Mouse (Mus musculus): Measurements from ENCODE around the gene Ankrd28. TPM values are rescaled to one million over a fixed set of nuclear protein-coding genes. Genes with fewer than 3 reads are reported as not detected.
"Not testable (repeated sequence)": the region's sequence is repeated elsewhere in the genome, so short reads cannot be mapped to it uniquely, and the experiment has no call there.

Gene Ankrd28
- polyA plus RNA-seq, 1 experiment from 2014 or later: 7.5 TPM

DNA sequence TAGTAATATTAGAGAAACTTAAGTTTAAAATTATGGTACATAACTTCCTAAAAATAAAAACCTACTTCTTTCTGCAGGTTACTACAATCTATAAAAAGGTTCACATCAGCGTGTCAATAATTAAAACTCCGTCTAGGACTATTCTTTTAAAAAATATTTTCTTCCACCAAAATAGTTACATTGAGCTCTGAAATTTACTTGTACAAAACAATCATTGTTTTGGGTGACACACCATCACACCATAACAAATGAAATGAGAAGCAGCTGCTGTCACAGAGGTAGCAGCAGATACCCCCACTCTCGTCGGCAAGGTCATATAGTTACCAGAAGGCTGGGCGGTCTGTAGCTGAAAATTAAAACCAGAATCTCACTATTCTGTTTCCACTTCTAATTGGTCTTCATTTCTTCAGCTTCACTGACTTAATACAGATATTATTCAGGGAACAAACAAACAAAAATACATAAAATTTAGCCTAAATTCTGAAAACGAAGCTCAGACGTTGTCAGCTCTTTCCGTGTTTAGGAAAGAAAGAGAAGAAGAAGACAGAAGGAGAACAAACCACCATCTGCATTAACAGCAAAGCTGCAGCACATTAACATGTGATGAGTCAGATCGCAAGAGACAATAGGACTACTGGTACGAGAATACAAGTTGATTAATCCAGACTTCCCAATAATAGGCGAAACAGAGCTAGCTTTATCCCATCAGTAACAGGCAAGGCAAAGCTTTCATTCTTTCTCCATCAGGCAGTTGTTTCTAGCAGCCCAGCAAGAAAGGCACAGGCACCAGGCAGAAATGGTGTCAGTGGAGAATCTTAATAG lies 49.8 kb downstream of the Ankrd28 start:
- no peak for ATAC-seq (ENCODE audit: low FRiP score, low TSS enrichment)
- no peaks in the 10 kb centered on the region for H3K36me3 ChIP-seq (ENCODE audit: insufficient read depth, low read length)
- H3K9me3 ChIP-seq (ENCODE audit: low read length): no peaks in the 10 kb centered on the region
- peaks cover 18% of the 10 kb centered on the region for H3K4me1 ChIP-seq (ENCODE audit: insufficient read depth, low read length)
- H3K4me3 ChIP-seq (ENCODE audit: low read length): peak overlapping the region; percentile 7
- H3K4me2 ChIP-seq (replicated peaks; ENCODE audit: low read depth, low read length): no peak overlapping the region
- H3K9ac ChIP-seq (replicated peaks; ENCODE audit: low read length): no peak overlapping the region
- no peaks in the 10 kb centered on the region for H3K27me3 ChIP-seq (ENCODE audit: insufficient read depth, low read length)
- peak overlapping the region; percentile 31; the same call in 1 of the 2 replicates for H3K27ac ChIP-seq (ENCODE audit: low read length)
- WGBS: 66% methylated on average over 11 of the region's 11 CpGs

- no peaks in the 10 kb centered on the region for H3K36me3 ChIP-seq (ENCODE audit: insufficient read depth, low read length)
- WGBS: 77% methylated on average over 4 of the region's 4 CpGs
- no peaks in the 10 kb centered on the region for H3K9me3 ChIP-seq (ENCODE audit: low read length)
- H3K4me2 ChIP-seq (replicated peaks; ENCODE audit: low read depth, low read length): no peak overlapping the region
- ATAC-seq (ENCODE audit: low FRiP score, low TSS enrichment): no peak
- H3K27ac ChIP-seq (ENCODE audit: low read length): no peak overlapping the region
- no peak overlapping the region for H3K9ac ChIP-seq (replicated peaks; ENCODE audit: low read length)
- no peaks in the 10 kb centered on the region for H3K4me1 ChIP-seq (ENCODE audit: insufficient read depth, low read length)
- no peaks in the 10 kb centered on the region for H3K27me3 ChIP-seq (ENCODE audit: insufficient read depth, low read length)
- no peak overlapping the region for H3K4me3 ChIP-seq (ENCODE audit: low read length)
Observed at GRCm38 (mm10) chr14:31773518-31773917, 56.9 kb downstream of the Ankrd28 start.

GRCm38 (mm10) chr14:31772251-31772650 lies 58.2 kb downstream of the Ankrd28 start:
- Histone ChIP-seq H3K27ac (ENCODE audit: low read length) (no peak overlapping the region), H3K9me3 (ENCODE audit: low read length) (no peaks in the 10 kb centered on the region), H3K9ac (replicated peaks; ENCODE audit: low read length) (no peak overlapping the region), H3K4me1 (ENCODE audit: insufficient read depth, low read length) (no peaks in the 10 kb centered on the region), H3K36me3 (ENCODE audit: insufficient read depth, low read length) (no peaks in the 10 kb centered on the region), H3K27me3 (ENCODE audit: insufficient read depth, low read length) (no peaks in the 10 kb centered on the region), H3K4me3 (ENCODE audit: low read length) (no peak overlapping the region), H3K4me2 (replicated peaks; ENCODE audit: low read depth, low read length) (no peak overlapping the region)
- no peak for ATAC-seq (ENCODE audit: low FRiP score, low TSS enrichment)

GRCm38 (mm10) chr14:31768531-31768930 lies 61.9 kb downstream of the Ankrd28 start:
- no peak overlapping the region for H3K9ac ChIP-seq (replicated peaks; ENCODE audit: low read length)
- H3K4me1 ChIP-seq (ENCODE audit: insufficient read depth, low read length): no peaks in the 10 kb centered on the region
- H3K4me2 ChIP-seq (replicated peaks; ENCODE audit: low read depth, low read length): no peak overlapping the region
- H3K9me3 ChIP-seq (ENCODE audit: low read length): no peaks in the 10 kb centered on the region
- H3K27ac ChIP-seq (ENCODE audit: low read length): no peak overlapping the region
- no peak overlapping the region for H3K4me3 ChIP-seq (ENCODE audit: low read length)
- no peaks in the 10 kb centered on the region for H3K36me3 ChIP-seq (ENCODE audit: insufficient read depth, low read length)
- no peaks in the 10 kb centered on the region for H3K27me3 ChIP-seq (ENCODE audit: insufficient read depth, low read length)
- no peak for ATAC-seq (ENCODE audit: low FRiP score, low TSS enrichment)
- 83% methylated on average over 3 of the region's 3 CpGs for WGBS

DNA sequence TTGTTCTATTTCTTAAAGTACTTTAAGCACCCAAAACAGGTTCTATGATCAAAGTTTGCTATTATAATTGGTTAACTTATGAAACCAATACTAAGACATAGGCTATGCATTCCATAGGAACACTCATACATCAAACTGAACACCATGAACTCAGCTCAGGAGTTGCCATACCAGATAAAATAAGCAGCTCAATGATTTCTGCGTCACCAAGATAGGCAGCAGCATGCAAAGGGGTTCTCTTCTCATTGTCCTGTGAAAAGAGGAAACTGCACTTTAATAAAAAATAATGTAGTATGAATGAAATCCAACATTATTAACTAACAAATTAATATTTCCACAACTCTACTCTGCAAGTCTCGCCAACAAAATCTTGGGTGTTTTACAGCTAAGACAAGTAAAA lies 66.4 kb downstream of the Ankrd28 start:
- Histone ChIP-seq H3K36me3 (ENCODE audit: insufficient read depth, low read length) (0 out of 2 replicates have a peak, but pooled peaks cover 3% of the 10 kb centered on the region), H3K4me2 (replicated peaks; ENCODE audit: low read depth, low read length) (no peak overlapping the region), H3K4me3 (ENCODE audit: low read length) (no peak overlapping the region), H3K27me3 (ENCODE audit: insufficient read depth, low read length) (no peaks in the 10 kb centered on the region), H3K9ac (replicated peaks; ENCODE audit: low read length) (no peak overlapping the region), H3K27ac (ENCODE audit: low read length) (no peak overlapping the region), H3K4me1 (ENCODE audit: insufficient read depth, low read length) (no peaks in the 10 kb centered on the region), H3K9me3 (ENCODE audit: low read length) (no peaks in the 10 kb centered on the region)
- ATAC-seq (ENCODE audit: low FRiP score, low TSS enrichment): no peak
- 95% methylated on average over 2 of the region's 2 CpGs for WGBS

DNA sequence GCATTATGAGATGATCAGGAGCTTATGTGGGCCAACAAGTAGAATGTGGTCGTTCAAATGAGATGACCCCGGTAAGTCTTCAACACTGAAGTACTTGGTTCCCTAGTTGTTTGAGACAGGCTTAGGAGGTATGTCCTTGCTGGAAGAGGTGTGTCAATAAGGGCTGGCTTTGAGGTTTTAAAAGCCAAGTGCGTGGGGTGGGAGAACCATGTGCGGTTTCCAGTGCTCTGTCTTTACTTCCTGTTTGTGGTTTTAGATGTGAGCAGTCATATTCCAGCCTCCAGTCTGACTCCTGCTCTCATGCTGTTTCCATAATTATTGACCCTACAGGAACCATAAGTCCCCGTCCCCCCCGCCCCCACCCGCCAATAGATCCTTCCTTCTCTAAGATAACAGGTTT lies 68.7 kb downstream of the Ankrd28 start:
- no peaks in the 10 kb centered on the region for H3K27me3 ChIP-seq (ENCODE audit: insufficient read depth, low read length)
- 0 out of 2 replicates have a peak, but pooled peaks cover 3% of the 10 kb centered on the region for H3K36me3 ChIP-seq (ENCODE audit: insufficient read depth, low read length)
- no peak for ATAC-seq (ENCODE audit: low FRiP score, low TSS enrichment)
- no peak overlapping the region for H3K4me3 ChIP-seq (ENCODE audit: low read length)
- H3K9me3 ChIP-seq (ENCODE audit: low read length): no peaks in the 10 kb centered on the region
- no peaks in the 10 kb centered on the region for H3K4me1 ChIP-seq (ENCODE audit: insufficient read depth, low read length)
- 89% methylated on average over 7 of the region's 7 CpGs for WGBS
- no peak overlapping the region for H3K4me2 ChIP-seq (replicated peaks; ENCODE audit: low read depth, low read length)
- no peak overlapping the region for H3K27ac ChIP-seq (ENCODE audit: low read length)
- H3K9ac ChIP-seq (replicated peaks; ENCODE audit: low read length): no peak overlapping the region

DNA sequence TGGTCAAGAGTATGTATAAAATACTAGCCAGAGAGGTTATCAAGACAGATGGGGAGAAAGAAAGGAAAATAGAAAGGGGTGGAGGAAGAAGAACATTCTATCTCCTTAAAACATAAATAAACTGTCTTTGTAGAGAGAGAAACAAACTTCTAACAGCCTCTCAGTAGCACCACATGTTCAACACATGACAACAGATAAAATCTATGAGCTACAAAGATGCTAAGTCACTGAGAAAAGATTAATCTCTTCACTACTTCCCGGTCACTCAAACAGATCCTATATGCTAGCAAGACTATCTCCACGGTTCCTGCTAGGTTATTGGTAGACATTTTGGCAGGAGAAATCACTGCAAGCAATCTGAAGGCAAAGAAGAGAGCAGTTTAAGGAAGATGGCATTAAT lies 71.3 kb downstream of the Ankrd28 start:
- no peak overlapping the region for H3K9ac ChIP-seq (replicated peaks; ENCODE audit: low read length)
- no peak overlapping the region for H3K27ac ChIP-seq (ENCODE audit: low read length)
- no peak for ATAC-seq (ENCODE audit: low FRiP score, low TSS enrichment)
- H3K4me2 ChIP-seq (replicated peaks; ENCODE audit: low read depth, low read length): no peak overlapping the region
- 0 out of 2 replicates have a peak, but pooled peaks cover 3% of the 10 kb centered on the region for H3K36me3 ChIP-seq (ENCODE audit: insufficient read depth, low read length)
- H3K27me3 ChIP-seq (ENCODE audit: insufficient read depth, low read length): no peaks in the 10 kb centered on the region
- no peaks in the 10 kb centered on the region for H3K4me1 ChIP-seq (ENCODE audit: insufficient read depth, low read length)
- 83% methylated on average over 2 of the region's 2 CpGs for WGBS
- no peak overlapping the region for H3K4me3 ChIP-seq (ENCODE audit: low read length)
- H3K9me3 ChIP-seq (ENCODE audit: low read length): no peaks in the 10 kb centered on the region

- H3K27ac ChIP-seq (ENCODE audit: low read length): not testable (repeated sequence)
Observed at GRCm38 (mm10) chr14:31758410-31758809, 72.0 kb downstream of the Ankrd28 start.

DNA sequence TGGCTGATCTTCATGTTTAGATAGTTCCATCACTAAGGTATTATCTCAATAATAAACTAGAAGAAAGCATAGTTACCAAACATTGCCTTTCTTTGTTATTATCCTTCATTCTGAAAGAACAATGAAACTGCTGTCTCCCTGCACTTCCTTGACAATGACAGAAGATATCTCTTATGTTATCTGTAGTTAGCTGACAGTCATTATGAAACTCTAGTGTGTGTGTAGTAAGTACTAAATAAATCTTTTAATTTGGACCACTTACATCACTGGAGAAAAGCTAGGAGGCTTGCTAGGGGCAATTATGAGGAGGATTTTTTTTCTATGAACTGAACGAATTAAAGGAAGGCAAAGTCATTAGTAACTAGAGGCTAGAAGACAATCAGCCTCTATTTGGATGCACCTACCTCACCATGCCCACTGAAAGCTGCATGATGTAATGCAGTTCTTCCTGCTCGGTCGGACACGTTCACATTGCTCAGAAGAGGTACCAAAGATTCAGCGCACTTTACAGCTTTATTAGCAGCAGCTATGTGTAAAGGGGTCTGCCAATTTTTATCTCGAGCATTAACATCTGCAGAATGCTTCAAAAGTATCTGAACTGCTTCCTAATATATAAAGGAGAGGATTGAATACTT lies 82.1 kb downstream of the Ankrd28 start:
- Histone ChIP-seq H3K9ac (replicated peaks; ENCODE audit: low read length) (no peak overlapping the region), H3K4me1 (ENCODE audit: insufficient read depth, low read length) (no peaks in the 10 kb centered on the region), H3K9me3 (ENCODE audit: low read length) (no peaks in the 10 kb centered on the region), H3K36me3 (ENCODE audit: insufficient read depth, low read length) (peaks cover 12% of the 10 kb centered on the region; the same call in 1 of the 2 replicates), H3K27me3 (ENCODE audit: insufficient read depth, low read length) (no peaks in the 10 kb centered on the region), H3K4me2 (replicated peaks; ENCODE audit: low read depth, low read length) (no peak overlapping the region), H3K27ac (ENCODE audit: low read length) (no peak overlapping the region), H3K4me3 (ENCODE audit: low read length) (no peak overlapping the region)
- ATAC-seq (ENCODE audit: low FRiP score, low TSS enrichment): no peak
- 82% methylated on average over 6 of the region's 6 CpGs for WGBS

More at GRCm38 (mm10) chr14:31758410-31758809, 72.0 kb downstream of the Ankrd28 start:
- H3K9ac ChIP-seq (replicated peaks; ENCODE audit: low read length); ATAC-seq (ENCODE audit: low FRiP score, low TSS enrichment); H3K36me3 ChIP-seq (ENCODE audit: insufficient read depth, low read length); H3K27me3 ChIP-seq (ENCODE audit: insufficient read depth, low read length); H3K9me3 ChIP-seq (ENCODE audit: low read length); H3K4me3 ChIP-seq (ENCODE audit: low read length); H3K4me1 ChIP-seq (ENCODE audit: insufficient read depth, low read length); H3K4me2 ChIP-seq (replicated peaks; ENCODE audit: low read depth, low read length): not testable (repeated sequence)
- 94% methylated on average over 3 of the region's 3 CpGs for WGBS

DNA sequence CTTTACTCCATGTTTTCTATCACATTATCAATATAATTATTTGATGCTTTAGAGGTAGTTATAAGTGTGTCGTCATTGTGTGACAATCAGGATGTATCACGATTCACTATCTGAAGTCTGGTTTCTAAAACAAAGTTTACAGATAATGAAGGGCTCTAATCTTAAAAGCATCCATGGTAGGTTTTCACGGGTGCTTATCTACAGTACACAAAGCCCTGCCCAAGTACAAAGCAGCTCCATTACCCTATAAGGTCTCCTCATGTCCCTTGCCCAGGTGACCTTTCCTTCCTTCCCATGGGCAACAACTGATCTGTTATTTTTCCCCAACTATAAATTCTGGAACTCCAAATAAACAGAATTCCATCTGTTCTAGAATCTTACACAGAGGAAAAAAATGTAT lies 87.9 kb downstream of the Ankrd28 start:
- Histone ChIP-seq H3K9ac (replicated peaks; ENCODE audit: low read length) (no peak overlapping the region), H3K27me3 (ENCODE audit: insufficient read depth, low read length) (no peaks in the 10 kb centered on the region), H3K4me3 (ENCODE audit: low read length) (no peak overlapping the region), H3K4me2 (replicated peaks; ENCODE audit: low read depth, low read length) (no peak overlapping the region), H3K9me3 (ENCODE audit: low read length) (no peaks in the 10 kb centered on the region), H3K27ac (ENCODE audit: low read length) (no peak overlapping the region), H3K36me3 (ENCODE audit: insufficient read depth, low read length) (peaks cover 8% of the 10 kb centered on the region; the same call in 1 of the 2 replicates), H3K4me1 (ENCODE audit: insufficient read depth, low read length) (no peaks in the 10 kb centered on the region)
- ATAC-seq (ENCODE audit: low FRiP score, low TSS enrichment): no peak
- 91% methylated on average over 3 of the region's 3 CpGs for WGBS

Data from kidney, embryonic 16.5 days (tissue).